Mouse (Mus musculus): ENCODE data around the gene Whamm. TPM values are rescaled to one million over a fixed set of nuclear protein-coding genes. Genes with fewer than 3 reads are reported as not detected.

Whamm gene
- total RNA-seq, 2 experiments from 2014 or later: 17.9 to 19.7 TPM

DNA sequence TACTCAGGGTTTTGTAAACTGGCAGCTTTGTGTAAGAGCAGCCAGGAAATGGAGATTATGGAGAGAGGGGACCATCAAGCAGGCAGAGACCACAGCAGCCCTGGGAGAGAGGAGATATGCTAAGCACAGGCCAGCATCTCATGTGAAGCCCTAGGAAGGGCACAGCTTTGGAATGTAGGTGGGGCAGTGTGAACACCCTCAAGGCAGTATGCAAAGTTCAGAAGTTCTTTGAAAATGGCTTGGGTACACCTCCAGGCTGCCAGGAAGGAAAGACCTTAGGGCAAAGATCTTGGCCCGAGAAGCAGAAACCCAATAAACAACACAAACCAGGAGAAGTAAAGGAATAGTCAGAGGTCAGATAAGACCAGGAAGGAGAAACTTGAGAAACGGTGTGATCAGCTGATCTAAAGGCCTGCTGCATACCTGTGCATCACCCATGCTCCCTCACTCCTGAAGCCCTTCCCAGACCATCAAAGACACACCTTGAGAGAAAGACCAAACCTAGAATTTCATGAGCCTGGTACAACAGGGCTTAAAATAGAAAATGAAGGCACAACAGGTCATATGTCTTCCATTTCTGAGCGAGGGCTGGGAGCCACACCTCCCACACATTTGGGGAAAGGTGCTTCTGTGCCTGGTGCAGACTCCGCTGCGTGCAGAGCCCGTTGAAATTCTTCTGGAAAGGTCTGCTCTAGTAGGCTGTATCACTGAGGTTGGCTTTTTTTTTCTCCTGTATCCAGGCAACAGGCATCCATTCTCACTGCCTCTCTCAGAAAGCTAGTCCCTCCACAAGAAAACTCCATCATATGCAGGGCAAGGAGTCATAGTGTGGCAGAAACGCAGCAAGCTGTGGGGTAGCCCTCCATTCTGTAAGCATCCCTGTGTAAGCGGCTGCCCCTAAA lies 28.6 kb downstream of the Whamm start:
- no peak for DNase-seq

DNA sequence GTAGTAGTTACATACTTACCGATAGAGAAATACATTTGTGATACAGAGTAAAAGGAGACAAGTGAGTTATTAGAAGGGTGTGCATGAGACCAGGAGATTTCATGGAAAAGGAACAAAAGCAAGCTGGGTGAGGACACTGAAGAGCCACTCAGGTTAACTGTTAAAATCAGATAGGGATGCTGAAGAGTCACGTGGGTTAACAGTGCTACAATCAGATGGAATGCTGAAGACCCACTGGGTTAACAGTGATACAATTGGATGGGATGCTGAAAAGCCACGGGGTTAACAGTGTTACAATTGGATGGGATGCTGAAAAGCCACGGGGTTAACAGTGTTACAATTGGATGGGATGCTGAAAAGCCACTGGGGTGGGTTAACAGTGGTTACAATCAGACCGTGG lies 33.9 kb downstream of the Whamm start:
- DNase-seq: no peak

DNA sequence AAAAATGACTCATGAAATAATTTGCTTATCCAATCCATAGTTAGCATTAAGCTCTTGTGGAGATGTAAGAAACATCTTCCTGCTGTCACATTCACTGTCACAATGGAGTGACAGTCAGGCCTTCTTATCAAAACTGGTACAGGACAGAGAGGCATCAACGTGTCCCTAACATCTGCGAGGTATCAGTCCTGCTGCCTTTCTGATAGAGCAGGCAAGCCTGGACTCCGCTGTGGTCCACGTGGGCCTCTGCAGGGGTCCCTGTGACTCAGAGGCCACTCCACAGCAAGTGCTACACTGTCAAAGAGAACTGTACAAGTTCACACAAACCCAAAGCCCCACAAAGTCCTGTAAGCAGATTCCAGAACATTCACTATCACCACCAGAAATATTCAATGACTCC lies 34.4 kb downstream of the Whamm start:
- no peak for DNase-seq

DNA sequence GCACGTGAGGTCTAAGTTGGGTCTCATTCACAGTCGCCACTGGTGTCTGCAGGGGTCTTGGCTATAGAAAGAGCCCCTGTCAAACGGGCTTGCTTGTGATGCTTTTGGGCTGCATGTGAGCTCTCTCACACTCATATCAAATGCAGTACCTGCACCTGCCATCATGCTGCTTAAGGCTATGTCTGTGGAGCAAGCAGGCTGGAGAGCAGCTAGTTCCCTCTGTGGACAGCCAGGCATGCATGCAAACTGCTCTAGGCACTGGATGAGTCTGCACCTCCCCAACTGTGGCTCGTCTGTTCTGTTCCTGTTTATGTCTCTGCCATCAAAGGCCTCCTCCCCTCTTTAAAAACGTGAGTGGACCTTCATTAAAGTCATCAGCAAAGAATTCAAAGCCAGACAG lies 35.4 kb downstream of the Whamm start:
- DNase-seq: no peak

DNA sequence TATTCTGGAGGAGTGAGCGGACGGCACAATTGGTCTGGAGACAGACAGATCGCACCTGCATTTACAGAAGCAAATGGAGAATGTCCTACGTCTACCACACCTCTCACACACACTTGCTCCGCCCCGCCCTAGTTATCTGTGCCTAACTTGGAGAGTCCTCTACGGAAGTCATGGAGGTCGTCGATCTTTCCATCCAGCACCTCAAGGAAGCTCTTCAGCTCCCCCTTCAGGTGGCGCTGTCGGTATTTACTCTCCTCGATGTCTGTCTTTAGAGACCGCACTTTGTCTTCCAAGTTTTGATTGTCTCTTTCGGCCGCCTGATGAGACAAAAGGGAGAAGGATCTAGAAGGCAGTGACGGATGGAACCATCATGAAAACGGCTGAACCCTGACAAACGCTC lies 39.1 kb downstream of the Whamm start:
- DNase-seq: no peak

DNA sequence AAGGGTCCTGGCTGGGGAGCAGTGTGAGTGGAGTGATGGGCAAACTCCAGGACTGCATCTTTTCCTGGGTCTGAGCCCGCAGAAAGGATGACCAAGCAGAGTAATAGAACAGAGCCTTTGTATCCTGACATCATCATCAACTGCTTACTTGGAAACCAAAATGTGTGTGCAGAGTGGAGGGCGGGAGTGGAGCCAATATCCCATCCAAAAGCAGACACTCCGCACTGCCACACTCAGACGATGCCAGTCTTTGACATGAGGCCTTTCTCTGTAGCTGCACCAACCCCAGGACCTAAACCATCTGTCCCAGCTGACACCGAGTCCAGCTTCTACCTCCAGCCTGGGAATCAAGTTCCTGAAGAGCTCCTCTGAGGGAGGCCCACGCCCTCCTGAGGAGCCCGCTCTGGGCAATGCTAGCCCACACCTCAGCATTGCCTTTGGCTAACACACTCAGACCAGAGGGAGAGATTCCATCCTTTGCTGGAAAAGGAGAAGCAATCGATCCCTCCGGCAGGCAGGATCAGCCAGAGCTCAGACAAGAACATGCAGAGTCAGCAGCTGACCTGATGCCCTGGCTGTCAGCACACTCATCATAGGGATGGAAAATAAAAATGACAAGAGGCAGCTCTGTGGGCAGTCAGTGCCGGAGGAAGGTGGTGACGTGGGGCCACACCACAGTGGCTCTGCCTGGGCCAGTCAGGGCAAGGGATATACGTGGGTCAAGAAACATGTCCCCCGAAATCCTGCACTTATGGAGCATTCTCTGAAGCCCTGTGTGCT lies 42.0 kb downstream of the Whamm start:
- no peak for DNase-seq

DNA sequence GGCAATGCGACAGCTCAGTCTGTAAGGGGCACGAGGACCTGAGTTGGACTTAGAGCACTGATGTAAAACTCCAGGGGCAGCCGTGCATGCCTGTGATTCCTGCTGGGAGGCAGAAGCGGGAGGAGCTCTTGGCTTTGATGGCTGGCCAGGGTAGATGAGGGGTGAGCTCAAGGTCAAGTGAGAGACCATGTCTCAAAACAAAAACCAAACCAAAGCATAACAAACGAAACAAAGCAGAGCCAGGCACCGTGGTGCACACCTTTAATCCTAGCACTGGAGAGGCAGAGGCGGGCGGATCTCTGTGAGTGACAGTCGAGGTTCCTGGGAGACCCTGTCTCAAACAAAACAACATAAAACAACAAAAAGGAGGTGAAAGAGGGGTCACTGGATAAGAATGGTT lies 44.0 kb downstream of the Whamm start:
- DNase-seq: no peak

DNA sequence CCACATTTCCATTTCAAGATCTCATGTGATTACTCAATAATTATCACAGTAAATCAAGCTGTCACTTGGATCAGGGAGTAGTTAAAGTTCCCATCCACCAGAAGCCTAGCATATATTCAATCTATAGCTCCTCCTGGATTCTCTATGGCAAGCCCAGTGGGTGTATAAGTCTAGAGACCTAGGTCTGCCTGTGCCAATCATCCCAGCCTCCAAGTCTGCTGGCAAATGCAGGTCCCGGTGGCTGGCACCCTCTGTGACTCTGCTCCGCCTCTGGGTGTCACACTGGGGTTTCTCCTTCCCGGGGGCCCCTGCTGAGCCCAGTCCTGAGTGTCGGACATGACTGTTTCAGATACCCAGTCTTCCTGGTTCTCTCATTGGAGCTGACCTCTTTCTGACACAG lies 51.7 kb downstream of the Whamm start:
- DNase-seq: no peak

DNA sequence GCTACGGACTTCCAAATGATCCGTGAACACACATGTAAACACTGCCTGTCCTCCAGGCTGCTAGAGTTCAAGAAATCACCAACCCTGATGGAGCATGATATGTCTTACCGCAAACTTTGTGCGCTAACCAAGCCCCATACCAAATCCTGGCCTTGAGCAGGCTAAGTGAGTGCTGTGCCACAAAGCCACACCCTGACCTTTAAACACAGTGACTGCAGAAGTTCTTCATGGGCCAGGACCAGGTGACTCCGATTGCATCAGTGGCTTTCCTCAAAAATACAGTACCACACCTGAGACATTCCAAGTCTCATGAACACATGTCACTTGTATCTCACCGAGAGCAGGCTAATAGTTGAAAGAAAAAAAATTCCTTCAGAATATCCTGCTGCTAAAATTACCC lies 52.7 kb downstream of the Whamm start:
- no peak for DNase-seq

DNA sequence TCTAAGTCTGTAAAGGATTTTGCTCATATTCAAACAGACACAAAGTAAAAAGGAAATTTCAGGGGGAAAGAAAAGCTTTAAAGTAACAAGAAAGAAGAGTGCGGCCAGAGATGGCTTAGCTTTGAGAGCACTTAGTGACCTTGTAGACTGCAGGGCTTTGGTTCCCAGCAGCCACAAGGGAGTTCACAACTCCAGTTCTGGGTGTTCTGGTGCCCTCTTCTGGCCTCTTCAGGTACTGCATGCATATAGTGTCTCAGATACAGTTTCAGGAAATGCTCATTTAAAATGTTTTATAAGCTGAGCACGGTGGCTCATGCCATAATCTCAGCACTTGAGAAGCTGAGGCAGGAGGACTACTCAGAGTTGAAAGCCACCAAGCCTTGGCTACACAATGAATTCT lies 55.4 kb downstream of the Whamm start:
- DNase-seq: no peak

DNA sequence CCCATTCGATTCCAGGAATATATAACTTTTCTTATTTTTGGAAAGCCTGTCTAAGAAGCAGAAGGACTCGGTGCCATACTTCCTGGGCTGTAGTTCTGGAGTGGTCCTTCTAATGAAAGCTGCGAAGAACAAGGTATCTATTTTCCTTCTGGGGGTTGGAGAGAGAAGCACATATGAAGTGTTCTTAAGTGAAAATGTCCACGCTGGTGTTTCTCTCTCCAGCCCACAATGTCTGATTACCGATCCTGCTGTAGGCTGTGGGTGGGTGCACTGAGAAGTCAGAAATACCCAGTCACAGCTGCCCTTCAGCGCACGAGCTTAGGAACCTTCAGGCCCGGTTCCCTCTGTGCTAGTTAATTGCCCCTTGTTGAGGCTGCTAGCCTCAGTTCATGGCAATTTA lies 60.2 kb downstream of the Whamm start:
- DNase-seq: no peak

DNA sequence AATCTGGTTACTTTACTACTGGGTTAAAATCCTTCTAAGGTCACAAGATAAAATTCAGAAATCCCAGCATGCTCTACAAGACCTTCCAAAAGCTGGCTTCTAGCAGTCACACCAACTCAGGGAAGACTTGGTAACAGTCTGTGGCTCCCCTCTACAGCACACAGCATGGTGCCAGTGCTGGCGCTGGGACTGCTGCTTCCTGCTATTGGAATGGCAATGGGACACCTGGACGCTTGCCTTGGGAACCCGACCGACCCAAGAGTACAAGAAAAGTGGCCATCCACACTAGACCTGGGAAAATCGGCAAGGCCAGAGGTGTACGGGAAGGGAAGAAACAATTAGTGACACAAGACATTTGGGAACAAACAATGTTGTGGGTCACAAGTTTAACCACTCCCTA lies 61.5 kb downstream of the Whamm start:
- no peak for DNase-seq

DNA sequence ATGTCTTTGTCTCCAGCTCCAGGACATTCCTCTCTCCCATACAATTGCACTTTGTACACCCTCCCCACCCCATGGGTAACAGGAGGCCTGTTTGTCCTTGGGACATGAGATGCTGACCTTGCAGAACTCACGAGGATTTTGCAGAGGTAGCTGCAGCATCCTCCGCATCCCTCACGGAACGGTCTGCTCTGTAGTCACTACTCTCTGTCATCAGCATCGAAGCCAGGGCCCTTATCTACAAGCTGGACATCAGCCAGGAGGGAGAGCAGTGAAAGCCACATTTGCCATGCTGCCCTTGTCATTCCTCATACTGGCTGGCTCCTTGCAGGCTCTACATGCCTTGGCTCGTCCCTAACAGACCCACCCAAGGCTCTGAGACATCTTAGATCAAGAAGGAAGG lies 70.0 kb downstream of the Whamm start:
- no peak for DNase-seq

DNA sequence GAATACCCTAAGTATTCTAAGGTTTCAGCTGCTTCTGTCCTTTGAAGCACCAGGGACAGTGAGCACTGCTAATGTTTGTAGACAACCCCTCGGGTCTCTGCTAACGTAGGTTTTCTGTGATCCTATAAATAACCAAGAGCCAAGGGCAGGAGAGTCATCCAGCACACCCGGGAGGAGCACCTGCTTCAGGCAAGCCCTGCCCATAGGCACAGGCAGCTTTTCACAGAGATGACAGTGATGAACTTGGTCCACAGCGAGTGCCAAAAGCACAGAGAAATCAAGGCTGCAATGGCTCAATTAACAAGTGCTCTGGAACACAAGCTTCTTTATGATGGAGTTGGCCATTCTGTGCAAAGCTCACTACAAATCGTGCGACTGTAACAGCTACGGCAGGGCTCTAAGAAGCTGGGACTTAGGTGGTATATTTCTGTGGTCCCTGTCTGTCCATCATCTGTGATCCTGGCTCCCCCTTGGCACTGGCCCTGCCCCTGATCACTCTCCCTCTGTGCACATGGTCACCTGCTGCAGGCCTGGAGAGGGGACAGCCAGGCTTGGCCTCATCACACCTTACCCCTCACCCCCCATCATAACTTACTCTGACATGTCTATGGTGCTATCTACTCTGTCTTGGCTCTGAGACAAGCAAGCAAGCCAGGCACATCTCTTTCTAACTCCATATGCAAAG lies 73.6 kb downstream of the Whamm start:
- DNase-seq: no peak

Other genes starting within 250 kb of the Whamm start
- 100 to 1,000 TPM; 546 to 562 TPM for gene Rps17, start 226.0 kb upstream of the Whamm start, total RNA-seq (2021)
- gene Cpeb1, start 115.8 kb upstream of the Whamm start, total RNA-seq (2021): 100 to 1,000 TPM; 108 to 115 TPM
- gene Ap3b2, start 77.3 kb upstream of the Whamm start, total RNA-seq (2021): 100 to 1,000 TPM; 163 to 170 TPM
- not detected for gene BC048679, start 73.0 kb upstream of the Whamm start, total RNA-seq (2021)
- gene Fsd2, start 4.3 kb upstream of the Whamm start, total RNA-seq (2021): under 1 TPM; 0.33 to 0.35 TPM
- 10 to 100 TPM; 88.6 to 92.1 TPM for gene Homer2, start 136.3 kb downstream of the Whamm start, total RNA-seq (2021)
- gene Ramac, start 191.7 kb downstream of the Whamm start, total RNA-seq (2021): 10 to 100 TPM; 68.4 to 75.5 TPM
- 10 to 100 TPM; 20.7 to 21.7 TPM for gene 3110040N11Rik, start 218.2 kb downstream of the Whamm start, total RNA-seq (2021)

Measured in layer of hippocampus, postnatal 36 days (tissue).